Comparison of ENCODE assay signal across 16 mouse cellular contexts in the genomic region with DNA sequence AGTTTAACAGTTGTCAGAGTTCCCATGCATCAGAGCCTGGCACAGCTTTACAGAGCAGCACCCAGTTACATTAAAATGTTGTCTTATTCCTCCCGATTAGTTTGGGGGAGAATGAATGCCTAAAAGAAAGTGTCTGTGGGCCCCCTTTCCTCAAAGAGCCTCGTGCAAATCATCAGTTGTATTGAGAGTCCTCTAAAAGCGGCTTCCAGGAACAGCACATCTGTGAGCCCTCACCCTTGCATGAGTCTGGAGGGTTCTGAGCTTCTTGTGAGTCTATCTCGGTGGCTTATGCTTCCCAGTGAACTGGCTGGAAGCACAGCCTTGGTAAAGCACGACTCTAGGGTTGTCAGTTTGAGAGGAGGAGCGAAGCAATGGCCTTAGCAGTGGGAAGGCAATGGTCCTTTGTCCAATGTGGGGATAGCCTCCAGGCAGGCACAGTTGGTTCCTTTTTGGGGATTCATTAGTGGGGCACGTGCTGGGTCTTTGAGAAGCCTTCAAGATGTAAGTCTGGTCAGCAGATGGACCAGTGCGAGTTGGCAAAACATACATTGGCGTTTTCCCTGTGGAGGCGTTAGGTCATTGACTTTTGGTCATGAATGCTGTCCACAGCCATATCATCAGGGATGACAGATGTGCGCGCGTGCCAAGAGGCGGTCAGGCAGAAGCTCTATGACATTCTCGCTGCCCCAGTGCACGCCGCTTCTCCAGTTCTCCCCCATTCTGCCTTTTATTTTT.
DNase-seq lines count a peak whose midpoint lies in the region; ATAC-seq and TF ChIP-seq lines count a peak whose summit lies in the region.
"Had no signal": no experiment of that assay in that cellular context is flagged by ENCODE, and none has a peak within 500 bp of the region (broad histone marks: within the 10 kb centered on the region; RNA-seq: fewer than 3 reads in every experiment).

No protein-coding gene starts in this region.

- no peak overlapping the region for H3K4me3 ChIP-seq in forebrain, embryonic 14.5 days (ENCODE audit: low read depth, low read length)
- no peak overlapping the region for H3K4me3 ChIP-seq in forebrain, embryonic 12.5 days (replicated peaks)
- H3K4me3 ChIP-seq in hindbrain, embryonic 14.5 days (replicated peaks; ENCODE audit: low read length), result no peak overlapping the region
- no peak overlapping the region for H3K4me3 ChIP-seq in midbrain, postnatal 0 days (ENCODE audit: low read depth, low read length)
- H3K4me3 ChIP-seq: embryonic facial prominence, embryonic 12.5 days; liver, embryonic 13.5 days; megakaryocyte, embryonic 14.5 days; neural tube, embryonic 12.5 days had no signal

- peak overlapping the region; percentile 74; the same call in 1 of the 2 replicates for H3K27ac ChIP-seq in forebrain, embryonic 14.5 days (ENCODE audit: low read depth, low read length)
- H3K27ac ChIP-seq in forebrain, embryonic 12.5 days, result no peak overlapping the region
- peak overlapping the region; percentile 43 for H3K27ac ChIP-seq in hindbrain, embryonic 14.5 days
- no peak overlapping the region for H3K27ac ChIP-seq in midbrain, postnatal 0 days (ENCODE audit: low read depth, low read length)
- H3K27ac ChIP-seq: embryonic facial prominence, embryonic 12.5 days; liver, embryonic 13.5 days had no signal

- 63% methylated on average over 17 of the region's 17 CpGs for WGBS in forebrain, embryonic 14.5 days
- WGBS in forebrain, embryonic 12.5 days, result 75% methylated on average over 17 of the region's 17 CpGs
- 56% methylated on average over 17 of the region's 17 CpGs for WGBS in hindbrain, embryonic 14.5 days
- 82% methylated on average over 17 of the region's 17 CpGs for WGBS in midbrain, postnatal 0 days

- H3K9ac ChIP-seq in forebrain, embryonic 14.5 days (ENCODE audit: low read length), result no peak overlapping the region
- H3K9ac ChIP-seq in forebrain, embryonic 12.5 days, result no peak overlapping the region
- no peak overlapping the region for H3K9ac ChIP-seq in hindbrain, embryonic 14.5 days
- no peak overlapping the region for H3K9ac ChIP-seq in midbrain, postnatal 0 days (replicated peaks; ENCODE audit: low read length, poor library complexity, severe bottlenecking)
- H3K9ac ChIP-seq: embryonic facial prominence, embryonic 12.5 days; liver, embryonic 13.5 days; neural tube, embryonic 12.5 days had no signal

- H3K36me3 ChIP-seq in forebrain, embryonic 14.5 days (ENCODE audit: control insufficient read depth, insufficient read depth, low read length), result no peaks in the 10 kb centered on the region
- H3K36me3 ChIP-seq in forebrain, embryonic 12.5 days (replicated peaks), result no peaks in the 10 kb centered on the region
- no peaks in the 10 kb centered on the region for H3K36me3 ChIP-seq in hindbrain, embryonic 14.5 days (replicated peaks; ENCODE audit: control insufficient read depth, insufficient read depth)
- no peaks in the 10 kb centered on the region for H3K36me3 ChIP-seq in midbrain, postnatal 0 days (ENCODE audit: insufficient read depth, low read length)
- H3K36me3 ChIP-seq: embryonic facial prominence, embryonic 12.5 days; liver, embryonic 13.5 days; neural tube, embryonic 12.5 days had no signal

- no peak overlapping the region for H3K4me2 ChIP-seq in forebrain, embryonic 14.5 days (ENCODE audit: low read length)
- H3K4me2 ChIP-seq in forebrain, embryonic 12.5 days, result no peak overlapping the region
- H3K4me2 ChIP-seq in hindbrain, embryonic 14.5 days (replicated peaks), result no peak overlapping the region
- H3K4me2 ChIP-seq in midbrain, postnatal 0 days (ENCODE audit: low read depth, low read length, poor library complexity, severe bottlenecking), result no peak overlapping the region
- H3K4me2 ChIP-seq: embryonic facial prominence, embryonic 12.5 days; liver, embryonic 13.5 days had no signal

- DNase-seq in cerebellum, adult 18-20 months, result peak; percentile 16 to 27
- DNase-seq in cerebellum, adult 8-10 months, result no peak
- no peak for DNase-seq in forebrain, embryonic 14.5 days (ENCODE audit: low spot score)
- no peak for DNase-seq in hindbrain, embryonic 14.5 days (ENCODE audit: low spot score)
- peak; percentile 67 for DNase-seq in midbrain, postnatal 0 days (ENCODE audit: low spot score)
- no peak for DNase-seq in thymus, postnatal 36 days
- no peak for DNase-seq in heart, postnatal 4 days
- DNase-seq: adrenal gland, postnatal 25 days; kidney, adult 8-10 months; kidney, postnatal 4 days; liver, embryonic 13.5 days had no signal

- H3K4me1 ChIP-seq in forebrain, embryonic 14.5 days (ENCODE audit: control insufficient read depth, insufficient read depth, low read length), result peaks cover 40% of the 10 kb centered on the region
- peaks cover 53% of the 10 kb centered on the region for H3K4me1 ChIP-seq in forebrain, embryonic 12.5 days
- H3K4me1 ChIP-seq in hindbrain, embryonic 14.5 days (replicated peaks; ENCODE audit: control insufficient read depth, insufficient read depth, low read length), result peaks cover 44% of the 10 kb centered on the region
- H3K4me1 ChIP-seq in midbrain, postnatal 0 days (ENCODE audit: insufficient read depth, low read length), result no peaks in the 10 kb centered on the region
- H3K4me1 ChIP-seq: embryonic facial prominence, embryonic 12.5 days; liver, embryonic 13.5 days; megakaryocyte, embryonic 14.5 days had no signal

- TF ChIP-seq CTCF in midbrain, postnatal 0 days (IDR thresholded peaks at IDR 0.05), result no peak

- ATAC-seq in forebrain, embryonic 14.5 days, result no peak
- no peak for ATAC-seq in forebrain, embryonic 12.5 days (ENCODE audit: low FRiP score)
- ATAC-seq in hindbrain, embryonic 14.5 days (ENCODE audit: low FRiP score), result no peak
- 0 out of 2 replicates have a peak, but pooled peaks have one; percentile 27 for ATAC-seq in midbrain, postnatal 0 days (ENCODE audit: low FRiP score)
- ATAC-seq: lung, postnatal 0 days had no signal

- 0 out of 2 replicates have a peak, but pooled peaks cover 2% of the 10 kb centered on the region for H3K27me3 ChIP-seq in forebrain, embryonic 14.5 days (replicated peaks; ENCODE audit: control insufficient read depth, insufficient read depth, low read length)
- peaks cover 46% of the 10 kb centered on the region for H3K27me3 ChIP-seq in forebrain, embryonic 12.5 days
- H3K27me3 ChIP-seq in hindbrain, embryonic 14.5 days (ENCODE audit: control insufficient read depth, insufficient read depth, low read length), result peaks cover 9% of the 10 kb centered on the region; the same call in 1 of the 2 replicates
- no peaks in the 10 kb centered on the region for H3K27me3 ChIP-seq in midbrain, postnatal 0 days (ENCODE audit: insufficient read depth, low read length)
- H3K27me3 ChIP-seq: embryonic facial prominence, embryonic 12.5 days; liver, embryonic 13.5 days; megakaryocyte, embryonic 14.5 days had no signal

- H3K9me3 ChIP-seq in forebrain, embryonic 14.5 days (replicated peaks; ENCODE audit: control insufficient read depth, low read length), result no peaks in the 10 kb centered on the region
- no peaks in the 10 kb centered on the region for H3K9me3 ChIP-seq in forebrain, embryonic 12.5 days
- no peaks in the 10 kb centered on the region for H3K9me3 ChIP-seq in hindbrain, embryonic 14.5 days (ENCODE audit: control insufficient read depth, low read length)
- no peaks in the 10 kb centered on the region for H3K9me3 ChIP-seq in midbrain, postnatal 0 days (ENCODE audit: low read length)
- H3K9me3 ChIP-seq: embryonic facial prominence, embryonic 12.5 days; liver, embryonic 13.5 days; neural tube, embryonic 12.5 days had no signal

Comparison
In these comparisons a context has a peak if more than half of its experiments do, and no peak if none do; other contexts are left out.
1. DNase-seq: peak in cerebellum, adult 18-20 months (2 of 2) and midbrain, postnatal 0 days (single experiment); none in cerebellum, adult 8-10 months (single experiment), forebrain, embryonic 14.5 days (single experiment), hindbrain, embryonic 14.5 days (single experiment), thymus, postnatal 36 days (0 of 2) and heart, postnatal 4 days (single experiment).
2. H3K27ac ChIP-seq: peak in forebrain, embryonic 14.5 days (single experiment) and hindbrain, embryonic 14.5 days (single experiment); none in forebrain, embryonic 12.5 days (single experiment) and midbrain, postnatal 0 days (single experiment).